Mouse (Mus musculus) embryonic facial prominence, embryonic 12.5 days (tissue): ENCODE measurements at regions not wholly inside any gene's neighbourhood (a gene's known extent, or its start where the extent isn't known, plus 50 kb on each side); places are given as distances from the start of the nearest gene placed in this dataset.

Experiments used
- ATAC-seq: fragments of 200-750 bp; cut with Nextera tagmentation; 2 replicates; pipeline ENCODE4 v1.8.0; 2017; ENCODE audit not compliant: insufficient number of reproducible peaks, insufficient read depth, low FRiP score, low TSS enrichment
- H3K27ac ChIP-seq: fragments of 300-500 bp; sonication (generic); 2 replicates; pipeline ENCODE4 v1.5.1; 2016; ENCODE audit warnings: mild to moderate bottlenecking
- H3K27me3 ChIP-seq: fragments of 300-500 bp; sonication (generic); 2 replicates; pipeline ENCODE4 v1.6.1; 2016; ENCODE audit warnings: mild to moderate bottlenecking, moderate library complexity
- H3K36me3 ChIP-seq: fragments of 300-500 bp; sonication (generic); 2 replicates; pipeline ENCODE4 v1.6.1; 2016; ENCODE audit warnings: mild to moderate bottlenecking
- H3K4me1 ChIP-seq: fragments of 300-500 bp; sonication (generic); 2 replicates; pipeline ENCODE4 v1.6.1; 2016
- H3K4me2 ChIP-seq: fragments of 300-500 bp; sonication (generic); replicated peaks from 2 replicates; pipeline ENCODE4 v1.6.1; 2016; ENCODE audit warnings: mild to moderate bottlenecking, moderate library complexity
- H3K4me3 ChIP-seq: fragments of 300-500 bp; sonication (generic); 2 replicates; pipeline ENCODE4 v1.5.1; 2016; ENCODE audit warnings: mild to moderate bottlenecking
- H3K9ac ChIP-seq: fragments of 300-500 bp; sonication (generic); 2 replicates; pipeline ENCODE4 v1.6.1; 2016; ENCODE audit warnings: mild to moderate bottlenecking, moderate library complexity
- H3K9me3 ChIP-seq: fragments of 300-500 bp; sonication (generic); 2 replicates; pipeline ENCODE4 v1.6.1; 2016; ENCODE audit warnings: mild to moderate bottlenecking, moderate library complexity
- WGBS: fragments of 180-500 bp; shearing (Covaris S2); methylation state at CpG from one replicate; pipeline ENCODE4 v1.1.7; 2016; 5-methylcytosine and 5-hydroxymethylcytosine counted together

GRCm38 (mm10) chr7:113126010-113126409 is 81.3 kb upstream of the Arntl start:
- Histone ChIP-seq H3K27ac (no peak overlapping the region), H3K27me3 (no peaks in the 10 kb centered on the region), H3K36me3 (no peaks in the 10 kb centered on the region), H3K4me2 (no peak overlapping the region), H3K9ac (no peak overlapping the region), H3K4me1 (no peaks in the 10 kb centered on the region), H3K4me3 (no peak overlapping the region), H3K9me3 (no peaks in the 10 kb centered on the region)
- no peak for ATAC-seq
- WGBS: 90% methylated on average over 1 of the region's 1 CpGs

- no peaks in the 10 kb centered on the region for H3K36me3 ChIP-seq
- no peak overlapping the region for H3K4me3 ChIP-seq
- H3K27ac ChIP-seq: no peak overlapping the region
- H3K9me3 ChIP-seq: no peaks in the 10 kb centered on the region
- ATAC-seq: no peak
- peaks cover 2% of the 10 kb centered on the region; the same call in 1 of the 2 replicates for H3K4me1 ChIP-seq
- H3K9ac ChIP-seq: no peak overlapping the region
- H3K27me3 ChIP-seq: no peaks in the 10 kb centered on the region
- WGBS: 76% methylated on average over 6 of the region's 6 CpGs
- no peak overlapping the region for H3K4me2 ChIP-seq
Measured at GRCm38 (mm10) chr7:113130552-113130951, 76.7 kb upstream of the Arntl start.

- 2% methylated on average over 6 of the region's 6 CpGs for whole genome bisulfite sequencing
- H3K9me3 ChIP-seq: no peaks in the 10 kb centered on the region
- H3K27me3 ChIP-seq: no peaks in the 10 kb centered on the region
- H3K4me2 ChIP-seq: no peak overlapping the region
- no peak overlapping the region for H3K4me3 ChIP-seq
- ATAC-seq: no peak
- H3K27ac ChIP-seq: no peak overlapping the region
- H3K9ac ChIP-seq: no peak overlapping the region
- peaks cover 2% of the 10 kb centered on the region; the same call in 1 of the 2 replicates for H3K4me1 ChIP-seq
- no peaks in the 10 kb centered on the region for H3K36me3 ChIP-seq
Measured at GRCm38 (mm10) chr7:113131945-113132538, 75.2 kb upstream of the Arntl start.

- Histone ChIP-seq H3K27me3 (no peaks in the 10 kb centered on the region), H3K27ac (no peak overlapping the region), H3K9ac (no peak overlapping the region), H3K36me3 (no peaks in the 10 kb centered on the region), H3K4me3 (no peak overlapping the region), H3K4me1 (peaks cover 2% of the 10 kb centered on the region; the same call in 1 of the 2 replicates), H3K9me3 (no peaks in the 10 kb centered on the region), H3K4me2 (no peak overlapping the region)
- 68% methylated on average over 5 of the region's 5 CpGs for WGBS
- no peak for ATAC-seq
Measured at GRCm38 (mm10) chr7:113133891-113134290, 73.4 kb upstream of the Arntl start.

- Histone ChIP-seq H3K9ac (no peak overlapping the region), H3K9me3 (no peaks in the 10 kb centered on the region), H3K4me2 (no peak overlapping the region), H3K4me3 (no peak overlapping the region), H3K27ac (no peak overlapping the region), H3K27me3 (0 out of 2 replicates have a peak, but pooled peaks cover 2% of the 10 kb centered on the region), H3K36me3 (no peaks in the 10 kb centered on the region), H3K4me1 (peaks cover 2% of the 10 kb centered on the region; the same call in 1 of the 2 replicates)
- ATAC-seq: no peak
- WGBS: 82% methylated on average over 10 of the region's 10 CpGs
Measured at GRCm38 (mm10) chr7:113140011-113140438, 67.2 kb upstream of the Arntl start.

- Histone ChIP-seq H3K4me3 (no peak overlapping the region), H3K4me2 (no peak overlapping the region), H3K27ac (no peak overlapping the region), H3K9me3 (no peaks in the 10 kb centered on the region), H3K4me1 (no peaks in the 10 kb centered on the region; the same call in 1 of the 2 replicates), H3K27me3 (0 out of 2 replicates have a peak, but pooled peaks cover 2% of the 10 kb centered on the region), H3K36me3 (no peaks in the 10 kb centered on the region), H3K9ac (no peak overlapping the region)
- 54% methylated on average over 10 of the region's 10 CpGs for WGBS
- ATAC-seq: no peak
Measured at GRCm38 (mm10) chr7:113141846-113142683, 65.2 kb upstream of the Arntl start.

GRCm38 (mm10) chr7:113143552-113143951 is 63.7 kb upstream of the Arntl start:
- ATAC-seq: no peak; the same call in 1 of the 2 replicates
- H3K36me3 ChIP-seq: no peaks in the 10 kb centered on the region
- no peak overlapping the region for H3K4me3 ChIP-seq
- H3K27me3 ChIP-seq: 0 out of 2 replicates have a peak, but pooled peaks cover 2% of the 10 kb centered on the region
- no peak overlapping the region for H3K4me2 ChIP-seq
- 7% methylated on average over 7 of the region's 7 CpGs for WGBS
- H3K4me1 ChIP-seq: peaks cover 12% of the 10 kb centered on the region
- H3K27ac ChIP-seq: no peak overlapping the region
- no peak overlapping the region for H3K9ac ChIP-seq
- no peaks in the 10 kb centered on the region for H3K9me3 ChIP-seq

- WGBS: 76% methylated on average over 8 of the region's 8 CpGs
- no peak overlapping the region for H3K4me3 ChIP-seq
Measured at GRCm38 (mm10) chr7:113145046-113145445, 62.2 kb upstream of the Arntl start.

GRCm38 (mm10) chr7:113146108-113146507 is 61.2 kb upstream of the Arntl start:
- 73% methylated on average over 2 of the region's 2 CpGs for WGBS
- no peak for ATAC-seq
- Histone ChIP-seq H3K4me2 (no peak overlapping the region), H3K9ac (no peak overlapping the region), H3K27me3 (0 out of 2 replicates have a peak, but pooled peaks cover 2% of the 10 kb centered on the region), H3K4me1 (peaks cover 21% of the 10 kb centered on the region), H3K36me3 (no peaks in the 10 kb centered on the region), H3K27ac (no peak overlapping the region), H3K9me3 (no peaks in the 10 kb centered on the region), H3K4me3 (no peak overlapping the region)

More at GRCm38 (mm10) chr7:113145046-113145445, 62.2 kb upstream of the Arntl start:
- H3K36me3 ChIP-seq: no peaks in the 10 kb centered on the region
- H3K27ac ChIP-seq: no peak overlapping the region
- H3K4me1 ChIP-seq: peaks cover 12% of the 10 kb centered on the region
- ATAC-seq: no peak
- no peak overlapping the region for H3K4me2 ChIP-seq
- no peak overlapping the region for H3K9ac ChIP-seq
- no peaks in the 10 kb centered on the region for H3K9me3 ChIP-seq
- 0 out of 2 replicates have a peak, but pooled peaks cover 2% of the 10 kb centered on the region for H3K27me3 ChIP-seq

- no peaks in the 10 kb centered on the region for H3K9me3 ChIP-seq
- H3K27me3 ChIP-seq: 0 out of 2 replicates have a peak, but pooled peaks cover 2% of the 10 kb centered on the region
- H3K36me3 ChIP-seq: no peaks in the 10 kb centered on the region
- no peak overlapping the region for H3K9ac ChIP-seq
- ATAC-seq: no peak
- H3K4me3 ChIP-seq: no peak overlapping the region
- peaks cover 24% of the 10 kb centered on the region for H3K4me1 ChIP-seq
- no peak overlapping the region for H3K27ac ChIP-seq
- WGBS: 86% methylated on average over 9 of the region's 9 CpGs
- no peak overlapping the region for H3K4me2 ChIP-seq
Measured at GRCm38 (mm10) chr7:113146526-113146925, 60.7 kb upstream of the Arntl start.

GRCm38 (mm10) chr7:113147391-113148332 is 59.6 kb upstream of the Arntl start:
- H3K9me3 ChIP-seq: no peaks in the 10 kb centered on the region
- no peak overlapping the region for H3K4me3 ChIP-seq
- peak overlapping the region; percentile 21; the same call in 1 of the 2 replicates for H3K4me2 ChIP-seq
- H3K27me3 ChIP-seq: 0 out of 2 replicates have a peak, but pooled peaks cover 2% of the 10 kb centered on the region
- H3K4me1 ChIP-seq: peaks cover 34% of the 10 kb centered on the region
- no peaks in the 10 kb centered on the region for H3K36me3 ChIP-seq
- WGBS: 19% methylated on average over 16 of the region's 16 CpGs
- peak; percentile 57; the same call in 1 of the 2 replicates for ATAC-seq
- H3K9ac ChIP-seq: no peak overlapping the region
- peak overlapping the region; percentile 69 for H3K27ac ChIP-seq
